Mouse (Mus musculus): Measurements from ENCODE around the gene B3gnt7. TPM values are rescaled to one million over a fixed set of nuclear protein-coding genes. Genes with fewer than 3 reads are reported as not detected.

B3gnt7 gene
- polyA plus RNA-seq, 1 experiment from 2014 or later: 8.1 TPM

- WGBS: 87% methylated on average over 5 of the region's 5 CpGs
Observed at GRCm38 (mm10) chr1:86284101-86284500, 18.5 kb upstream of the B3gnt7 start.

DNA sequence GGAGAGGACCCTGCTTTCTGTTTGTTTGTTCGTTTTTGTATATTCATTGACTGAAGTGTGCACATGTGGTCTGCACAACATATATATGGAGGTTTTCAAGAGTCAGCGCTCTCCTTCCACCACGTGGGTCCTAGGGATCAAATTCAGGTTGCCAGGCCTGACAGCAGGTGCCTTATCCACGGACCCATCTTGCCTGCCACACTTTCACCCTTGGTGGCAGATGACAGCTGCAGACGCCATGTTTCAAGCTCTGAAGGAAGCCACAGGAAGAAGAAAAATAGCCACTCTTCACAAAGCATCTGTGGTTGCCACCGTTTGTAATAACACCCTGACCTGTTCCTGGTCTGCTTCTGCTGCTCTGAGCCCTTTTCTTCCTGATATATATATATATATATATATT lies 17.3 kb upstream of the B3gnt7 start:
- Histone ChIP-seq H3K4me3 (no peak overlapping the region), H3K27ac (no peak overlapping the region), H3K27me3 (ENCODE audit: insufficient read depth, poor library complexity, severe bottlenecking) (no peaks in the 10 kb centered on the region), H3K36me3 (no peaks in the 10 kb centered on the region), H3K4me1 (no peaks in the 10 kb centered on the region), H3K9me3 (no peaks in the 10 kb centered on the region)
- WGBS: 68% methylated on average over 6 of the region's 6 CpGs
- DNase-seq (ENCODE audit: low spot score): no peak

More at GRCm38 (mm10) chr1:86284101-86284500, 18.5 kb upstream of the B3gnt7 start:
- DNase-seq (ENCODE audit: low spot score): no peak
- no peak overlapping the region for H3K27ac ChIP-seq
- no peaks in the 10 kb centered on the region for H3K27me3 ChIP-seq (ENCODE audit: insufficient read depth, poor library complexity, severe bottlenecking)
- H3K4me1 ChIP-seq: no peaks in the 10 kb centered on the region
- no peak overlapping the region for H3K4me3 ChIP-seq
- no peaks in the 10 kb centered on the region for H3K9me3 ChIP-seq
- H3K36me3 ChIP-seq: no peaks in the 10 kb centered on the region

GRCm38 (mm10) chr1:86287473-86287872 lies 15.2 kb upstream of the B3gnt7 start:
- 81% methylated on average over 4 of the region's 4 CpGs for WGBS
- no peaks in the 10 kb centered on the region for H3K36me3 ChIP-seq
- DNase-seq (ENCODE audit: low spot score): no peak

GRCm38 (mm10) chr1:86290452-86290851 lies 12.2 kb upstream of the B3gnt7 start:
- 65% methylated on average over 3 of the region's 3 CpGs for WGBS
- DNase-seq (ENCODE audit: low spot score): no peak

More at GRCm38 (mm10) chr1:86287473-86287872, 15.2 kb upstream of the B3gnt7 start:
- Histone ChIP-seq H3K4me3 (no peak overlapping the region), H3K4me1 (no peaks in the 10 kb centered on the region), H3K9me3 (no peaks in the 10 kb centered on the region), H3K27ac (no peak overlapping the region), H3K27me3 (ENCODE audit: insufficient read depth, poor library complexity, severe bottlenecking) (no peaks in the 10 kb centered on the region)

DNA sequence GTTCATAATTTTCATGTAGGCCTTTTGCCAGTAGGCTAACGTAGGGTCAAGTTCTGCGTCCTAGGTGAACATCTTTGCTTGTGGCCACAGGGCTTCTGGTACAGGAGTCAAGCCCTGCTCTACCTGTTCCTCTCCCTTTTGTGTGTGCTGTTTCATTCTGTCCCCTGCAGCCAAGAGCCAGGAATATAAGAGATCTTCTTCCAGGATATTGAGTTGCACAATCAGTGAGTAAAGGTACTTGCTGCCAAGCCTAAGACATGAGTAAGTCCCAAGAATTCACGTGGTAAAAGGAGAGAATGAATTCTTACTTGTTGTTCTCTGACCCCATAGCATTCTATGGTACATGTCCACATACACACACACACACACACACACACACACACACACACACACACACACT lies 9.5 kb upstream of the B3gnt7 start:
- Histone ChIP-seq H3K4me3 (no peak overlapping the region), H3K9me3 (no peaks in the 10 kb centered on the region), H3K27ac (no peak overlapping the region), H3K27me3 (ENCODE audit: insufficient read depth, poor library complexity, severe bottlenecking) (0 out of 2 replicates have a peak, but pooled peaks cover 5% of the 10 kb centered on the region), H3K4me1 (peaks cover 20% of the 10 kb centered on the region), H3K36me3 (no peaks in the 10 kb centered on the region)
- 86% methylated on average over 3 of the region's 3 CpGs for WGBS
- no peak for DNase-seq (ENCODE audit: low spot score)

More at GRCm38 (mm10) chr1:86290452-86290851, 12.2 kb upstream of the B3gnt7 start:
- Histone ChIP-seq H3K36me3 (no peaks in the 10 kb centered on the region), H3K27me3 (ENCODE audit: insufficient read depth, poor library complexity, severe bottlenecking) (no peaks in the 10 kb centered on the region), H3K9me3 (no peaks in the 10 kb centered on the region), H3K4me3 (no peak overlapping the region), H3K27ac (no peak overlapping the region), H3K4me1 (peaks cover 14% of the 10 kb centered on the region)

GRCm38 (mm10) chr1:86293868-86294267 lies 8.8 kb upstream of the B3gnt7 start:
- no peak overlapping the region for H3K4me3 ChIP-seq
- H3K27ac ChIP-seq: no peak overlapping the region
- H3K27me3 ChIP-seq (ENCODE audit: insufficient read depth, poor library complexity, severe bottlenecking): 0 out of 2 replicates have a peak, but pooled peaks cover 5% of the 10 kb centered on the region
- WGBS: 88% methylated on average over 5 of the region's 5 CpGs
- H3K4me1 ChIP-seq: peaks cover 25% of the 10 kb centered on the region
- H3K36me3 ChIP-seq: no peaks in the 10 kb centered on the region
- no peaks in the 10 kb centered on the region for H3K9me3 ChIP-seq
- DNase-seq (ENCODE audit: low spot score): no peak

GRCm38 (mm10) chr1:86294472-86294871 lies 8.2 kb upstream of the B3gnt7 start:
- WGBS: 25% methylated on average over 4 of the region's 4 CpGs

DNA sequence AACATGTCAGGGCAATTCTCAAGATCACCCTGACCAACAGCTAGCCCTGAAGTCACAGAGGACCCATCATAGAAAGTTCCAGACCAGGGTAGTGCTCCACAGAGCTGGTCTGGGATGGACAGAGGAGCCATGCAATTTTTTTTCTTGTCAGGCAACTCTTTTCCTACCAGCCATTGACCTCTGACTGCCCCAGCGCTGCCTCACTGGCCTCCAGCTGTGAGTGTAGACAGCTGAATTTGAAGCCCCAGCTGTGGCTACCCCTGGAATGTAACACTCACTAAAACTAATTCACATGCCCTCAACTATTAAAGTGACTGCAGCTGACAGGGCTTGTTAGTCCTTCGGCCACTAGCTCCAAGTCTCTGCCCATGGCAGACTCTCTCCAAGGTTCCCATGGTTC lies 2.5 kb upstream of the B3gnt7 start:
- no peaks in the 10 kb centered on the region for H3K9me3 ChIP-seq
- H3K27ac ChIP-seq: no peak overlapping the region
- no peaks in the 10 kb centered on the region for H3K36me3 ChIP-seq
- DNase-seq (ENCODE audit: low spot score): no peak
- WGBS: 39% methylated on average over 2 of the region's 2 CpGs
- peaks cover 38% of the 10 kb centered on the region for H3K4me1 ChIP-seq
- H3K4me3 ChIP-seq: no peak overlapping the region
- H3K27me3 ChIP-seq (ENCODE audit: insufficient read depth, poor library complexity, severe bottlenecking): peaks cover 63% of the 10 kb centered on the region

More at GRCm38 (mm10) chr1:86294472-86294871, 8.2 kb upstream of the B3gnt7 start:
- H3K27ac ChIP-seq: peak overlapping the region; percentile 37; the same call in 1 of the 2 replicates
- no peaks in the 10 kb centered on the region for H3K9me3 ChIP-seq
- H3K36me3 ChIP-seq: no peaks in the 10 kb centered on the region
- H3K4me1 ChIP-seq: peaks cover 25% of the 10 kb centered on the region
- no peak overlapping the region for H3K4me3 ChIP-seq
- 0 out of 2 replicates have a peak, but pooled peaks cover 7% of the 10 kb centered on the region for H3K27me3 ChIP-seq (ENCODE audit: insufficient read depth, poor library complexity, severe bottlenecking)
- DNase-seq (ENCODE audit: low spot score): no peak

- H3K4me1 ChIP-seq: peaks cover 37% of the 10 kb centered on the region
- peaks cover 70% of the 10 kb centered on the region for H3K27me3 ChIP-seq (ENCODE audit: insufficient read depth, poor library complexity, severe bottlenecking)
- no peak overlapping the region for H3K27ac ChIP-seq
- H3K4me3 ChIP-seq: no peak overlapping the region
- DNase-seq (ENCODE audit: low spot score): no peak
- H3K36me3 ChIP-seq: 0 out of 2 replicates have a peak, but pooled peaks cover under 1% of the 10 kb centered on the region
- no peaks in the 10 kb centered on the region for H3K9me3 ChIP-seq
- WGBS: 51% methylated on average over 7 of the region's 7 CpGs
Observed at GRCm38 (mm10) chr1:86300731-86301130, 1.9 kb upstream of the B3gnt7 start.

- no peak for DNase-seq (ENCODE audit: low spot score)
- 0 out of 2 replicates have a peak, but pooled peaks cover 4% of the 10 kb centered on the region for H3K36me3 ChIP-seq
- H3K4me3 ChIP-seq: no peak overlapping the region
- H3K4me1 ChIP-seq: peaks cover 37% of the 10 kb centered on the region
- peaks cover 73% of the 10 kb centered on the region for H3K27me3 ChIP-seq (ENCODE audit: insufficient read depth, poor library complexity, severe bottlenecking)
- no peak overlapping the region for H3K27ac ChIP-seq
- 49% methylated on average over 6 of the region's 6 CpGs for WGBS
- no peaks in the 10 kb centered on the region for H3K9me3 ChIP-seq
Observed at GRCm38 (mm10) chr1:86301221-86302091, 1.2 kb upstream of the B3gnt7 start.

- under 1% methylated on average over 65 of the region's 65 CpGs for WGBS
- H3K4me3 ChIP-seq: peak overlapping the region; percentile 73
- DNase-seq (ENCODE audit: low spot score): peak; percentile 84
- no peaks in the 10 kb centered on the region for H3K9me3 ChIP-seq
- peak overlapping the region; percentile 43 for H3K27ac ChIP-seq
- peaks cover 29% of the 10 kb centered on the region for H3K4me1 ChIP-seq
- 0 out of 2 replicates have a peak, but pooled peaks cover 4% of the 10 kb centered on the region for H3K36me3 ChIP-seq
- peaks cover 83% of the 10 kb centered on the region for H3K27me3 ChIP-seq (ENCODE audit: insufficient read depth, poor library complexity, severe bottlenecking)
Observed at GRCm38 (mm10) chr1:86303063-86303872, 636 bp downstream of the B3gnt7 start.

DNA sequence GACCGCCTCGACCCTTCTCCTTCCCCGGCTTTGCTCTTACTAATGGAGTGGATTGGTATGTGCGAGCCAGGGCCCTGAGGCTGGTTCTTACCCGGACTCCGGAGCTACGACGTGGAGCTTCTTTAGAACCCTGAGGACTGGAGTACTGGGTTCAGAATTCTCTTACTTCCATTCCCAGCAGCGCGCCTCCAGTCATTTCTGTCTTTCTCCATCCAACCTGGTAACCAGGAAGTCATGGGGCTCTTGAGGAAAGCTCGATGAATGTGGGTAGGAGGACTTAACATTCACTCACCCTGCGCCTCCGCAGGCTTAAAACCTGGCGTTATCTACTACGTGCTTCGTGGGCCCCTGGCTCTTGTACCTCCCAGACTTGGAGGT lies 1.2 kb downstream of the B3gnt7 start:
- Histone ChIP-seq H3K9me3 (no peaks in the 10 kb centered on the region), H3K27me3 (ENCODE audit: insufficient read depth, poor library complexity, severe bottlenecking) (peaks cover 83% of the 10 kb centered on the region), H3K27ac (peak overlapping the region; percentile 43; the same call in 1 of the 2 replicates), H3K4me1 (peaks cover 25% of the 10 kb centered on the region), H3K4me3 (peak overlapping the region; percentile 73), H3K36me3 (0 out of 2 replicates have a peak, but pooled peaks cover 4% of the 10 kb centered on the region)
- WGBS: 1% methylated on average over 16 of the region's 16 CpGs
- no peak for DNase-seq (ENCODE audit: low spot score)
